Mouse (Mus musculus) NIH3T3 (cell line): ENCODE measurements around the gene Tanc1.

Experiments
- DNase-seq: peaks from one replicate; pipeline ENCODE4 v3.0.0-alpha.2; 2012; ENCODE audit warnings: low read depth

Tanc1 gene

GRCm38 (mm10) chr2:59758139-59758918 is 146.5 kb downstream of the Tanc1 start:
- DNase-seq, result no peak

GRCm38 (mm10) chr2:59760731-59761130 is 148.9 kb downstream of the Tanc1 start:
- peak; percentile 34 for DNase-seq

- DNase-seq, result no peak
These were observed 149.3 kb downstream of the Tanc1 start for GRCm38 (mm10) chr2:59761183-59761582.

- DNase-seq, result no peak
These were observed 150.4 kb downstream of the Tanc1 start for GRCm38 (mm10) chr2:59762277-59762676.

GRCm38 (mm10) chr2:59765671-59766070 is 153.8 kb downstream of the Tanc1 start:
- peak; percentile 34 for DNase-seq

GRCm38 (mm10) chr2:59767893-59768292 is 156.1 kb downstream of the Tanc1 start:
- DNase-seq, result no peak

- DNase-seq, result peak; percentile 77
These were observed 157.0 kb downstream of the Tanc1 start for GRCm38 (mm10) chr2:59768661-59769384.

- DNase-seq, result no peak
These were observed 157.5 kb downstream of the Tanc1 start for GRCm38 (mm10) chr2:59769385-59769735.

- no peak for DNase-seq
These were observed 159.9 kb downstream of the Tanc1 start for GRCm38 (mm10) chr2:59771708-59772107.

GRCm38 (mm10) chr2:59772261-59772683 is 160.4 kb downstream of the Tanc1 start:
- DNase-seq, result peak; percentile 60

GRCm38 (mm10) chr2:59774374-59774773 is 162.5 kb downstream of the Tanc1 start:
- no peak for DNase-seq

GRCm38 (mm10) chr2:59775148-59775547 is 163.3 kb downstream of the Tanc1 start:
- DNase-seq, result no peak

GRCm38 (mm10) chr2:59775820-59776219 is 164.0 kb downstream of the Tanc1 start:
- DNase-seq, result no peak

- DNase-seq, result no peak
These were observed 167.5 kb downstream of the Tanc1 start for GRCm38 (mm10) chr2:59779355-59779754.

- DNase-seq, result no peak
These were observed 168.4 kb downstream of the Tanc1 start for GRCm38 (mm10) chr2:59780240-59780639.

- DNase-seq, result no peak
These were observed 171.4 kb downstream of the Tanc1 start for GRCm38 (mm10) chr2:59783055-59783831.

- no peak for DNase-seq
These were observed 172.2 kb downstream of the Tanc1 start for GRCm38 (mm10) chr2:59783832-59784627.

- DNase-seq, result no peak
These were observed 172.7 kb downstream of the Tanc1 start for GRCm38 (mm10) chr2:59784628-59784883.

GRCm38 (mm10) chr2:59785597-59785996 is 173.8 kb downstream of the Tanc1 start:
- no peak for DNase-seq

- DNase-seq, result no peak
These were observed 177.1 kb downstream of the Tanc1 start for GRCm38 (mm10) chr2:59788704-59789500.

GRCm38 (mm10) chr2:59791596-59791995 is 179.8 kb downstream of the Tanc1 start:
- no peak for DNase-seq
